Mouse (Mus musculus): ENCODE data around the gene Eif2ak4. TPM values are rescaled to one million over a fixed set of nuclear protein-coding genes. Genes with fewer than 3 reads are reported as not detected.

The Eif2ak4 gene
- polyA plus RNA-seq, 1 experiment, result 2.9 TPM

- Histone ChIP-seq H3K9me3 (0 out of 2 replicates have a peak, but pooled peaks cover 3% of the 10 kb centered on the region), H3K4me1 (peaks cover 36% of the 10 kb centered on the region), H3K36me3 (replicated peaks; ENCODE audit: low read length) (no peaks in the 10 kb centered on the region), H3K27me3 (replicated peaks) (peaks cover 8% of the 10 kb centered on the region), H3K4me3 (replicated peaks) (no peak overlapping the region)
- TF ChIP-seq GATA1 (IDR thresholded peaks at IDR 0.05; ENCODE audit: borderline replicate concordance, low read length) (no peak), FLI1 (IDR thresholded peaks at IDR 0.05; ENCODE audit: low read length) (no peak)
Observed at GRCm38 (mm10) chr2:118511779-118512417, 123.5 kb downstream of the Eif2ak4 start.

GRCm38 (mm10) chr2:118512418-118513377 is 124.3 kb downstream of the Eif2ak4 start:
- no peak for TF ChIP-seq GATA1 (IDR thresholded peaks at IDR 0.05; ENCODE audit: borderline replicate concordance, low read length)
- H3K9me3 ChIP-seq, result 0 out of 2 replicates have a peak, but pooled peaks cover 3% of the 10 kb centered on the region
- H3K27me3 ChIP-seq (replicated peaks), result peaks cover 8% of the 10 kb centered on the region
- peak overlapping the region; percentile 53 for H3K4me3 ChIP-seq (replicated peaks)
- H3K4me1 ChIP-seq, result peaks cover 29% of the 10 kb centered on the region
- no peaks in the 10 kb centered on the region for H3K36me3 ChIP-seq (replicated peaks; ENCODE audit: low read length)

- no peak for TF ChIP-seq GATA1 (IDR thresholded peaks at IDR 0.05; ENCODE audit: borderline replicate concordance, low read length)
- no peak for TF ChIP-seq FLI1 (IDR thresholded peaks at IDR 0.05; ENCODE audit: low read length)
- no peaks in the 10 kb centered on the region for H3K27me3 ChIP-seq (replicated peaks)
- H3K36me3 ChIP-seq (replicated peaks; ENCODE audit: low read length), result no peaks in the 10 kb centered on the region
- H3K9me3 ChIP-seq, result 0 out of 2 replicates have a peak, but pooled peaks cover 3% of the 10 kb centered on the region
- H3K4me1 ChIP-seq, result peaks cover 54% of the 10 kb centered on the region
- H3K4me3 ChIP-seq (replicated peaks), result peak overlapping the region; percentile 81
Observed at GRCm38 (mm10) chr2:118520042-118520933, 131.9 kb downstream of the Eif2ak4 start.

- Histone ChIP-seq H3K4me1 (peaks cover 52% of the 10 kb centered on the region), H3K36me3 (replicated peaks; ENCODE audit: low read length) (no peaks in the 10 kb centered on the region), H3K9me3 (no peaks in the 10 kb centered on the region), H3K4me3 (replicated peaks) (peak overlapping the region; percentile 56), H3K27me3 (replicated peaks) (peaks cover 3% of the 10 kb centered on the region)
- TF ChIP-seq FLI1 (IDR thresholded peaks at IDR 0.05; ENCODE audit: low read length) (no peak), GATA1 (IDR thresholded peaks at IDR 0.05; ENCODE audit: borderline replicate concordance, low read length) (no peak)
Observed at GRCm38 (mm10) chr2:118522265-118522664, 133.8 kb downstream of the Eif2ak4 start.

GRCm38 (mm10) chr2:118523163-118523730 is 134.8 kb downstream of the Eif2ak4 start:
- Histone ChIP-seq H3K27me3 (replicated peaks) (peaks cover 6% of the 10 kb centered on the region), H3K4me3 (replicated peaks) (no peak overlapping the region), H3K9me3 (no peaks in the 10 kb centered on the region), H3K4me1 (peaks cover 51% of the 10 kb centered on the region), H3K36me3 (replicated peaks; ENCODE audit: low read length) (no peaks in the 10 kb centered on the region)
- TF ChIP-seq FLI1 (IDR thresholded peaks at IDR 0.05; ENCODE audit: low read length) (no peak), GATA1 (IDR thresholded peaks at IDR 0.05; ENCODE audit: borderline replicate concordance, low read length) (no peak)

GRCm38 (mm10) chr2:118524811-118525210 is 136.4 kb downstream of the Eif2ak4 start:
- TF ChIP-seq FLI1 (IDR thresholded peaks at IDR 0.05; ENCODE audit: low read length) (no peak), GATA1 (IDR thresholded peaks at IDR 0.05; ENCODE audit: borderline replicate concordance, low read length) (no peak)
- Histone ChIP-seq H3K27me3 (replicated peaks) (peaks cover 17% of the 10 kb centered on the region), H3K4me1 (peaks cover 51% of the 10 kb centered on the region), H3K4me3 (replicated peaks) (no peak overlapping the region), H3K9me3 (no peaks in the 10 kb centered on the region), H3K36me3 (replicated peaks; ENCODE audit: low read length) (no peaks in the 10 kb centered on the region)

Other genes starting within 250 kb of the Eif2ak4 start
- not detected in 2 replicates for gene Fsip1, start 131.7 kb upstream of the Eif2ak4 start, polyA plus RNA-seq (2012; ENCODE audit: insufficient read depth, low replicate concordance)
- gene Gpr176, start 15.2 kb upstream of the Eif2ak4 start, polyA plus RNA-seq (2012; ENCODE audit: insufficient read depth, low replicate concordance), result 0.03 and 0.97 TPM in 2 replicates
- 34.6 and 180 TPM in 2 replicates for gene Srp14, start 91.1 kb downstream of the Eif2ak4 start, polyA plus RNA-seq (2012; ENCODE audit: insufficient read depth, low replicate concordance)
- gene Bmf, start 161.1 kb downstream of the Eif2ak4 start, polyA plus RNA-seq (2012; ENCODE audit: insufficient read depth, low replicate concordance), result 6.3 and 11.4 TPM in 2 replicates
- gene Bub1b, start 209.6 kb downstream of the Eif2ak4 start, polyA plus RNA-seq (2012; ENCODE audit: insufficient read depth, low replicate concordance), result 1.9 and 5.4 TPM in 2 replicates